Mouse (Mus musculus) MEL (cell line): ENCODE measurements at regions not wholly inside any gene's neighbourhood (a gene's known extent, or its start where the extent isn't known, plus 50 kb on each side); places are given as distances from the start of the nearest gene placed in this dataset.

Source experiments
- CTCF ChIP-seq, 3 experiments: IDR thresholded peaks in 2 of 3; conservative IDR thresholded peaks in 1 of 3; 2 replicates each; pipeline ENCODE4 v1.5.1; 2011 to 2012; ENCODE audit warnings: low read length in 3 of 3, low read depth in 2 of 3, mild to moderate bottlenecking in 2 of 3, improper control_type of control experiment in 1 of 3, inconsistent platforms in 1 of 3, mixed read lengths in 1 of 3, moderate library complexity in 1 of 3; ENCODE audit not compliant: control insufficient read depth in 1 of 3, insufficient read depth in 1 of 3, poor library complexity in 1 of 3, severe bottlenecking in 1 of 3
- MAZ ChIP-seq: IDR thresholded peaks from 2 replicates; pipeline ENCODE4 v1.6.1; 2012; ENCODE audit warnings: low read depth, mild to moderate bottlenecking, inconsistent platforms, low read length, improper control_type of control experiment
- TCF12 ChIP-seq: IDR thresholded peaks from 2 replicates; pipeline ENCODE4 v1.6.1; 2014; ENCODE audit warnings: low read depth, mild to moderate bottlenecking, inconsistent platforms, low read length, improper control_type of control experiment, moderate library complexity

DNA sequence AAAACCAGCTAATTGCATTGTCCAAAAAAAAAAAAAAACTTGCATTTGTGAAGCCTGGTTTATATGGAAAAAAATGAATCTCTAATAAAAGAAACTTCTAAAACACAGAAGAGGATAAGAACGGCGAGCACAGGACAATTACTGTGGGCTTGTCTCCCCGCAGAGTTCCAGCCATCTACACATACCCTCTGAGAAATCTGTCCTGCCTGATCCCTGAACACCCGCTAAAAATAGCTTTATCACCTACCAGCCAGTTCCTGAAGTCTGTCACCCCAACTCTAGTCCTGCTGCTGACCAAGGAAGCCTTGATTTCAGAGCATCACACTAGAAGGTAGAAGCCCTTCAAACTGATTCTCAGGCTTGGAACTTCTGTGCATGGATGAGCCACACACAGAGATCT, 173.7 kb upstream of the Prr30 start:
- no peak for TF ChIP-seq CTCF (IDR thresholded peaks at IDR 0.05 in 2 of 3, conservative IDR thresholded peaks at IDR 0.05 in 1 of 3; ENCODE audit: control insufficient read depth in 1 of 3, insufficient read depth in 1 of 3, low read depth in 2 of 3, low read length in 3 of 3, poor library complexity in 1 of 3, severe bottlenecking in 1 of 3)
- no peak for TF ChIP-seq TCF12
- TF ChIP-seq MAZ: no peak
